Mouse (Mus musculus) B cell, adult 62 days (primary cell): ENCODE data around the gene Vmn2r40. TPM values are rescaled to one million over a fixed set of nuclear protein-coding genes. Genes with fewer than 3 reads are reported as not detected.

ENCODE experiments used
- total RNA-seq: library from RNA; stranded (reverse); gene quantifications from 4 replicates; pipeline ENCODE4 v1.2.4, GENCODE M21; 2023

Gene Vmn2r40
- not detected in 4 replicates for total RNA-seq

GRCm38 (mm10) chr7:8931335-8931734 is at the start of gene Vmn2r40:
Vmn2r40 (minus strand) TSS chr7:8931435.

Other genes with a start within 250 kb of the Vmn2r40 start
- gene Vmn2r39, start 99.4 kb upstream of the Vmn2r40 start, total RNA-seq, result not detected in 4 replicates
- not detected in 4 replicates for gene Vmn2r38, start 166.4 kb upstream of the Vmn2r40 start, total RNA-seq